Mouse (Mus musculus) common myeloid progenitor, adult 5-6 weeks (primary cell): ENCODE results near the gene Hrnr. TPM values are rescaled to one million over a fixed set of nuclear protein-coding genes. Genes with fewer than 3 reads are reported as not detected.

ENCODE experiments used
- ATAC-seq: replicated peaks from 2 replicates; pipeline ENCODE4 v1.8.0; 2016; ENCODE audit warnings: low read depth, mild to moderate bottlenecking, moderate TSS enrichment, inconsistent platforms; ENCODE audit not compliant: poor library complexity, severe bottlenecking
- total RNA-seq: library from RNA; stranded (forward); fragments of 200-1000, 187-1606 nt; gene quantifications from 2 replicates; pipeline ENCODE4 v1.2.3, GENCODE M21; 2017

The Hrnr gene
- total RNA-seq = not detected in 2 replicates

GRCm38 (mm10) chr3:93319449-93319848, at the start of gene Hrnr:
Gene Hrnr, plus strand, starts transcription at chr3:93319749.
- ATAC-seq = no peak

- no peak for ATAC-seq
These were observed 46.3 kb upstream of the Hrnr start, which contains the start of gene Flg for GRCm38 (mm10) chr3:93273223-93273622. Gene Flg, plus strand, starts transcription at chr3:93273523.

- ATAC-seq = no peak
These were observed 22.0 kb upstream of the Hrnr start for GRCm38 (mm10) chr3:93297542-93297941.

GRCm38 (mm10) chr3:93299832-93300231, 19.7 kb upstream of the Hrnr start:
- no peak for ATAC-seq

- no peak for ATAC-seq
These were observed 17.7 kb upstream of the Hrnr start for GRCm38 (mm10) chr3:93301896-93302295.

- ATAC-seq = no peak
These were observed 13.4 kb upstream of the Hrnr start for GRCm38 (mm10) chr3:93306142-93306541.

GRCm38 (mm10) chr3:93311371-93311770, 8.2 kb upstream of the Hrnr start:
- ATAC-seq = no peak

- no peak for ATAC-seq
These were observed 5.2 kb upstream of the Hrnr start for GRCm38 (mm10) chr3:93314388-93314787.

GRCm38 (mm10) chr3:93337749-93338148, 18.2 kb downstream of the Hrnr start:
- no peak for ATAC-seq

- ATAC-seq = no peak
These were observed 20.5 kb downstream of the Hrnr start for GRCm38 (mm10) chr3:93340021-93340420.

GRCm38 (mm10) chr3:93346896-93347295, 27.3 kb downstream of the Hrnr start:
- no peak for ATAC-seq

- peak; percentile 84 for ATAC-seq
These were observed 40.5 kb downstream of the Hrnr start for GRCm38 (mm10) chr3:93360045-93360444.

- peak; percentile 94 for ATAC-seq
These were observed 42.5 kb downstream of the Hrnr start for GRCm38 (mm10) chr3:93361933-93362574.

GRCm38 (mm10) chr3:93366966-93367575, 47.5 kb downstream of the Hrnr start:
- ATAC-seq = no peak

- no peak for ATAC-seq
These were observed 48.6 kb downstream of the Hrnr start for GRCm38 (mm10) chr3:93368171-93368570.

- ATAC-seq = no peak
These were observed 53.9 kb downstream of the Hrnr start for GRCm38 (mm10) chr3:93373416-93373815.

GRCm38 (mm10) chr3:93375196-93375595, 55.6 kb downstream of the Hrnr start:
- no peak for ATAC-seq

GRCm38 (mm10) chr3:93375601-93376000, 56.1 kb downstream of the Hrnr start:
- ATAC-seq = no peak

- ATAC-seq = no peak
These were observed 58.6 kb downstream of the Hrnr start for GRCm38 (mm10) chr3:93378146-93378545.
